Mouse (Mus musculus) liver, embryonic 15.5 days (tissue): ENCODE data around the gene Cpne6. TPM values are rescaled to one million over a fixed set of nuclear protein-coding genes. Genes with fewer than 3 reads are reported as not detected.

ENCODE experiments used
- ATAC-seq: fragments of 200-750 bp; cut with Nextera tagmentation; 2 replicates; pipeline ENCODE4 v1.8.0; 2017; ENCODE audit warnings: moderate number of reproducible peaks, mild to moderate bottlenecking, moderate library complexity; ENCODE audit not compliant: insufficient read depth
- H3K27ac ChIP-seq: fragments of 300-500 bp; sonication (generic); replicated peaks from 2 replicates; pipeline ENCODE4 v1.5.1; 2015; ENCODE audit warnings: mild to moderate bottlenecking, inconsistent platforms
- H3K27me3 ChIP-seq: fragments of 300-500 bp; sonication (generic); 2 replicates; pipeline ENCODE4 v1.6.1; 2015; ENCODE audit warnings: mild to moderate bottlenecking, inconsistent platforms
- H3K36me3 ChIP-seq: fragments of 300-500 bp; sonication (generic); replicated peaks from 2 replicates; pipeline ENCODE4 v1.6.1; 2015; ENCODE audit warnings: moderate library complexity, mild to moderate bottlenecking, inconsistent platforms
- H3K4me1 ChIP-seq: fragments of 300-500 bp; sonication (generic); replicated peaks from 2 replicates; pipeline ENCODE4 v1.6.1; 2015; ENCODE audit warnings: inconsistent platforms
- H3K4me2 ChIP-seq: fragments of 300-500 bp; sonication (generic); 2 replicates; pipeline ENCODE4 v1.6.1; 2015; ENCODE audit warnings: moderate library complexity, mild to moderate bottlenecking, inconsistent platforms
- H3K4me3 ChIP-seq: fragments of 300-500 bp; sonication (generic); replicated peaks from 2 replicates; pipeline ENCODE4 v1.5.1; 2015; ENCODE audit warnings: mild to moderate bottlenecking, inconsistent platforms
- H3K9ac ChIP-seq: fragments of 300-500 bp; sonication (generic); 2 replicates; pipeline ENCODE4 v1.6.1; 2015; ENCODE audit warnings: moderate library complexity, mild to moderate bottlenecking, inconsistent platforms
- H3K9me3 ChIP-seq: fragments of 300-500 bp; sonication (generic); replicated peaks from 2 replicates; pipeline ENCODE4 v1.6.1; 2016; ENCODE audit warnings: inconsistent platforms
- WGBS: fragments of 180-500 bp; shearing (Covaris S2); methylation state at CpG from one replicate; pipeline ENCODE4 v1.1.7; 2015; ENCODE audit warnings: mixed read lengths; ENCODE audit not compliant: insufficient replicate concordance; 5-methylcytosine and 5-hydroxymethylcytosine counted together
- polyA plus RNA-seq: library from polyadenylated mRNA; unstranded; fragments of >200 nt; fragmentation: Nextera tagmentation; extraction: Ambion mirVana; gene quantifications from 2 replicates; pipeline ENCODE4 v1.2.1, GENCODE M21; 2015

Gene Cpne6
- polyA plus RNA-seq, 1 experiment from 2014 or later, result not detected

DNA sequence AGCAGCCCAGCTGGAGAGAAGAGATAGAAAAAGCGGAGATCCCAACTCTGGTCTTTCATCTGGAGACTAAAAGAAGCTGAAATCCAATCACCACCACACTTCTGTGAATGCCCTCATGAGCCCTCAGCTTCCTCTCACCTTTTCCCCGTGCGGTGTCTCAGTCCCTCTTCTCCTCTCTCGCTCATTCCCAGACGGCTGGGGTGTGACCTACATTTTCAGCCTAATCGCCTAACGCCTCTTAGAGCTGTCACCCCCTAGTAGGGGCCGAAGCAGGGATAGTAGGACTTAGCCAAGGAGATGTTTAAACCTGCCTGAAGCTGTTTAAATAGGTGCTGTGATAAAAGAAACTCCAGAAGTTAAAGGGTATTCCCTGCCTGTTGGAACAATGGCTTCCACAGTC is 14.5 kb downstream of the Cpne6 start, which contains the start of gene Nrl:
Nrl (minus strand) TSS at position 197 of the 400 bp plus-strand sequence.
- no peak for ATAC-seq
- WGBS, result 20% methylated on average over 8 of the region's 8 CpGs
- H3K27me3 ChIP-seq, result peaks cover 80% of the 10 kb centered on the region

DNA sequence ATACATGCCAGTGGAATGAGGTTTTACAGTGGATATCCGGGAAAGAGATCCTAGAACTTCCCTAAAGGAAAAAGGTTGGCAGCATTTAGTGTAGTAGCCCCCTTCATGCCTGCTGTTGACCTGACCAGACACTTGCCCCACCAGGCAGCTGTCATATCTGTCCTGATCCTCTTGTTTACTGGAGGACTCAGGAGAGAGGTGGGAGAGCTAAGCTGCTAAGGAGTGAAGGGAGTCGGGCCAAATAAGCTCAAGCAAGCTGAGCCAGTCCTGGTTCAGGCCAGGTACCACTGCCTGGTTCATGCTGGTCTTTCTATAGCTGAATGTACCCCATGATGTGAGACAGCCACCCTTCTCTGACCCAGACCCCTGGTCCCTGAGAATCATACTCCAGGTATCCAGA is 16.4 kb downstream of the Cpne6 start:
- Histone ChIP-seq H3K4me2 (no peak overlapping the region), H3K36me3 (no peaks in the 10 kb centered on the region), H3K27me3 (peaks cover 71% of the 10 kb centered on the region), H3K9ac (no peak overlapping the region), H3K4me1 (0 out of 2 replicates have a peak, but pooled peaks cover 3% of the 10 kb centered on the region), H3K27ac (no peak overlapping the region), H3K4me3 (no peak overlapping the region), H3K9me3 (no peaks in the 10 kb centered on the region)
- WGBS, result 61% methylated on average over 2 of the region's 2 CpGs
- no peak for ATAC-seq

More for the DNA sequence above, 14.5 kb downstream of the Cpne6 start, which contains the start of gene Nrl:
- H3K4me2 ChIP-seq, result no peak within 1 kb of the TSS
- H3K4me1 ChIP-seq, result peaks cover 13% of the 10 kb centered on the region
- H3K4me3 ChIP-seq, result no peak within 1 kb of the TSS
- H3K36me3 ChIP-seq, result no peaks in the 10 kb centered on the region
- H3K27ac ChIP-seq, result no peak within 1 kb of the TSS
- H3K9me3 ChIP-seq, result no peaks in the 10 kb centered on the region
- no peak within 1 kb of the TSS for H3K9ac ChIP-seq

DNA sequence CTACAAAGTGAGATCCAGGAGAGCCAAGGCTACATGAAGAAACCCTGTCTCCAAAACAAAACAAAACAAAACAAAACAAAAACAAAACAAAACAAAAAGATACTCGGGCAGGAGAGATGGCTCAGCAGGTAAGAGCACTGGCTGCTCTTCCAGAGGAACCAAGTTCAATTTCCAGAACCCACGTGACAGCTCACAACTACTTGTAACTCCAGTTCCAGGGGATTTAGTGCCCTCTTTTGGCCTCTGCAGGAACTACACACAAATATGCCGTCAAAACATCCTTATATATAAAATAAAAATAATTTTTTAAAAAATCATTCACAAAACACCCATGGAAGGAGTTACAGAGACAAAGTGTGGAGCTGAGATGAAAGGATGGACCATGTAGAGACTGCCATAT is 17.7 kb downstream of the Cpne6 start:
- WGBS, result 6% methylated on average over 3 of the region's 3 CpGs
- Histone ChIP-seq H3K4me2 (no peak overlapping the region), H3K36me3 (no peaks in the 10 kb centered on the region), H3K27me3 (peaks cover 59% of the 10 kb centered on the region), H3K27ac (no peak overlapping the region), H3K9me3 (no peaks in the 10 kb centered on the region), H3K4me1 (0 out of 2 replicates have a peak, but pooled peaks cover 3% of the 10 kb centered on the region), H3K4me3 (no peak overlapping the region), H3K9ac (no peak overlapping the region)
- ATAC-seq, result no peak

DNA sequence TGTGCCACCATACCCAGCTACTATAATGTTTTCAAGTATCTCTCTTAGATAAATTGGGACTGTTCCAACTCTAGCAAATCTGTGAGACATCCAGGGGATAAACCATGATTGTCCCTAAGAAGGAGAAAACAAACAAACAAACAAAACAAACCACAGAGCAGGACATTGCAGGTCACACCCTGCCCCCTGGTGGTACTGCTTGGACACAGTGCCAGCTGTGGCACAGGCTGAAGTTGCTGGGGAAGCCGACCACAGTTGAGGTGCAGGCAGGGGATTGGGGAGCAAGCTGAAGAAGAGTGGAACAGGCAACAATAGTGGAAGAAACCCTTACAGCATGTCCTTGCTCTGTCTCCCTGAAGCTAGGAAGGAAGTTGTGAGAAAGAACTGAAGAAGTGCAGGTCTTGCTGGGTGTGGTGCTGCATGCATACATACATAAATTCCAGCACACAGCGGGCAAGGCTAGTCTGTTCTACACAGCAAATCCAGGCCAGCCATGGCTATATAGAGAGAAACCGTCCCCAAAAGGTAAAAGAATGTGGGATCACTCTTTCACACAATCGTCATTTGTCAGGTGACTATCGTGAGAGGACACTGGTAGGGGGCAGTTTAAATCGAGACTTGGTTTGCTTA is 26.0 kb downstream of the Cpne6 start:
- no peak for ATAC-seq
- Histone ChIP-seq H3K4me2 (no peak overlapping the region), H3K4me3 (no peak overlapping the region), H3K27ac (no peak overlapping the region), H3K27me3 (peaks cover 4% of the 10 kb centered on the region; the same call in 1 of the 2 replicates), H3K9me3 (no peaks in the 10 kb centered on the region), H3K9ac (no peak overlapping the region), H3K4me1 (peaks cover 28% of the 10 kb centered on the region), H3K36me3 (no peaks in the 10 kb centered on the region)
- WGBS, result 47% methylated on average over 6 of the region's 6 CpGs

DNA sequence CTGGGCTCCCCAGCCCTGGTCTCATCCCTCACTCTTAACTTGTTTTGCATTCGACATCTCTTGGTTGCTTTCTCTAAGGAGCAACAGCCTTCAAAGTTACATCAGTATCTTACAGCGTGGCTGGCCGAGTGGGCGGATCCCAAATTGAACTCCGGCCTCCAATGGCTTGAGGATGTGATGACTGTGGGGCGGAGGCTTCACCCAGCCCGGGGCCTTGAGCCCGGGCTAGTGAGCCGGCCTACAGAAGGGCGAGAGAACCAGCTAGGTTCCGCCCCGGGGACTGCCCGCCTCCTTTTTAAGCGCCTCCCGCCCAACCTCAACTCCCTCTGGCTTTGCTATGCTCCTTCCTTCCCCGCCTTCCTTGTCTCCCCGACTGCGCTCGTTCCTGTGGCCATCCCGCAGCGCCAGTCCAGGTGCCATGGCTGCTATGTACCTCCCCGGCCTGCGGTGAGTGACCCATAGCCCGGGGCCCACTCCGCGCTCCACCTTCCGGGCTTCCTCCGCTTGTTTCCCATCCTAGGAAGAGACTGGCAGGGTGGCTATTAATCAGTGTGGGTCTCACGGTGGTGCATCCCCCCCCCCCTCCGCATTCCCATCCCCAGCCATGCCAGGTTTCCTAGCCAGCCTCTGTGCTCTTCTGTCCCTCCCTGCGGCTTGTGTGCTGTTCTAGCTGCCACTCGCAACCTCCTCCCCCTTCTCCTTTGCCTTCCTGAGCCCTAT is 30.0 kb downstream of the Cpne6 start, which contains the start of gene Pck2:
Pck2 (plus strand) TSS at position 200 of the 720 bp plus-strand sequence.
- Histone ChIP-seq H3K36me3 (peaks cover 33% of the 10 kb centered on the region), H3K9ac (peak within 1 kb of the TSS; percentile 87), H3K4me2 (peak within 1 kb of the TSS; percentile 91), H3K27ac (peak within 1 kb of the TSS; percentile 92), H3K4me1 (peaks cover 44% of the 10 kb centered on the region), H3K9me3 (no peaks in the 10 kb centered on the region), H3K4me3 (peak within 1 kb of the TSS; percentile 74), H3K27me3 (no peaks in the 10 kb centered on the region)
- peak; percentile 98 for ATAC-seq
- WGBS, result under 1% methylated on average over 32 of the region's 32 CpGs

DNA sequence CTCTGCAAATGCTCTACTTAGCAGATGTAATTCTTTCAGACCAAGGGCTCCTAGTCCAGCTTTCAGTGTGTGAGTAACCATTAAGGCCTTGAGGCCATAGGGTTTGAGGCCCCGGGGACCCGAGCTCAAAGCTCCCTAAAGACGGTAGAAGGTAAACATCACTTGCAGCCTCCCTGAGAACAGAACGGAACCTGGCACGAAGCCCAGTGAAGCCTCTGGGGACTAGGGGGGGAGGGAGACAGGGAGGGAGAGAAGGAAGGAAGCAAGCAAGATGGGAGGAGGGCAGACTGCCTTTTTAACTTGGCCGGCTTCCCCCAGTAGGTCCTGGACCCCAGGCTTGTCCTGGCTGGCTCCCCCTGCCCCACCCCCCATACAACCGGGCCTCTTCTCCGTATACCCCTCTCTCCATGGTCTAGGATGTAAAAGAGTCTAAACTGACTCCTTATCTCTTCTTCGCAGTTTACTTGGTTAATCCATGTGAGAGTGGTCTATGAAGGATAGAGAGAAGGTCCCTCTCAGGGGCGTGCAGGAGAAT is 30.6 kb downstream of the Cpne6 start:
- Histone ChIP-seq H3K36me3 (peaks cover 39% of the 10 kb centered on the region), H3K4me3 (peak overlapping the region; percentile 74), H3K9me3 (no peaks in the 10 kb centered on the region), H3K9ac (peak overlapping the region; percentile 87), H3K27ac (peak overlapping the region; percentile 92), H3K27me3 (no peaks in the 10 kb centered on the region), H3K4me1 (peaks cover 44% of the 10 kb centered on the region), H3K4me2 (peak overlapping the region; percentile 91)
- ATAC-seq, result peak; percentile 16
- WGBS, result 3% methylated on average over 10 of the region's 10 CpGs

DNA sequence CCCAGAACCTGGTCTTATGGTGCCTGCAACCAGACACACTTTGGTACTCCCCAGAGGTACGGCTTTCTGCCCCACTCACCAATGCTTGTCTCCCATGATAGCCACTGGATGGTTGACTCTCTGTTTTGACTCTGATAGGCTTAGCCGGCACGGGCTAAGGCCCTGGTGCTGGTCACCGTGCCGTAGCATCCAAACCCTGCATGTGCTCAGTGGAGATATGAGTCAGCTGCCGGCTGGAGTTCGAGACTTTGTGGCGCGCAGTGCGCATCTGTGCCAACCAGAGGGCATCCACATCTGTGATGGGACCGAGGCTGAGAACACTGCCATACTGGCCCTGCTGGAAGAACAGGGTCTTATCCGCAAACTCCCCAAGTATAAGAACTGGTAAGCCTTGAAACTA is 32.0 kb downstream of the Cpne6 start:
- WGBS, result 65% methylated on average over 12 of the region's 12 CpGs
- H3K27ac ChIP-seq, result peak overlapping the region; percentile 92; the same call in 1 of the 2 replicates
- ATAC-seq, result peak; percentile 5; the same call in 1 of the 2 replicates
- H3K4me2 ChIP-seq, result peak overlapping the region; percentile 91
- H3K9me3 ChIP-seq, result no peaks in the 10 kb centered on the region
- H3K4me1 ChIP-seq, result peaks cover 39% of the 10 kb centered on the region
- no peaks in the 10 kb centered on the region for H3K27me3 ChIP-seq
- 0 out of 2 replicates have a peak overlapping the region, but pooled peaks have one; percentile 87 for H3K9ac ChIP-seq
- H3K36me3 ChIP-seq, result peaks cover 53% of the 10 kb centered on the region
- peak overlapping the region; percentile 74; the same call in 1 of the 2 replicates for H3K4me3 ChIP-seq

DNA sequence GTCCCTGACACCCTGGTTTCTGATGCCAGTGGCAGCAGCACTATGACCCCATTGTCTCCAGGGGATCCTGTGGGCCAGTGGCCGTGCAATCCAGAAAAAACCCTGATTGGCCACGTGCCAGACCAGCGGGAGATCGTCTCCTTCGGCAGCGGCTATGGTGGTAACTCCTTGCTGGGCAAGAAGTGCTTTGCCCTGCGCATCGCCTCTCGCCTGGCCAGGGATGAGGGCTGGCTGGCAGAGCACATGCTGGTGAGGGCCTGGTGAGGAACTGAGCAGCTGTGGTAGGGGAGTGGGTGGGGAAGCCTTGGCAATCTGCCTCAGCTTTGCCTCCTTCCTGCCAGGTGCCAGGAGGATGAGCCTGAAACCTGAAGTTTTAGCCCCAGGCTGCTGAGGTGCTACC is 34.1 kb downstream of the Cpne6 start:
- H3K9me3 ChIP-seq, result no peaks in the 10 kb centered on the region
- H3K27me3 ChIP-seq, result no peaks in the 10 kb centered on the region
- H3K9ac ChIP-seq, result no peak overlapping the region
- no peak overlapping the region for H3K4me3 ChIP-seq
- no peak overlapping the region for H3K4me2 ChIP-seq
- WGBS, result 89% methylated on average over 9 of the region's 9 CpGs
- peaks cover 33% of the 10 kb centered on the region for H3K4me1 ChIP-seq
- ATAC-seq, result no peak
- H3K27ac ChIP-seq, result no peak overlapping the region
- peaks cover 74% of the 10 kb centered on the region for H3K36me3 ChIP-seq

DNA sequence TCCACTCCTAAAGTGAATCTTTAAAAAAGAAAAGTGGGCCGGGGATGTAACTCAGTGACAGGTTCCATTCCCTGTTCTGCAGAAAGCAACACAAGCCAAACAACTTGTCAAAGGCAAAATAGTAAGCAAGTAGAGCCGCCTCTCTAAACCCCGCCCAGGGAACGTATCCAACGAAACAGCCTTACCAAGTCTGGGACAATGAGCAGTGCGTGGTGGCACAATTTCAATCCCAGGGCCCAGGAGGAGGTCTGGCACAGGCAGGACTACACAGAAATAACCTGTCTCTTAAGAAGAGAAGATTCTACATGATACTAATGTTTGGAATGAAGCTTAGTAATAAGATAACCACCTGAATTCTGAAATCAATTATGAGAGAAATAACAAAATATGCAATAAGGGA is 39.9 kb downstream of the Cpne6 start:
- no peak for ATAC-seq
- no peak overlapping the region for H3K4me3 ChIP-seq
- WGBS, result 82% methylated on average over 6 of the region's 6 CpGs
- H3K4me1 ChIP-seq, result peaks cover 6% of the 10 kb centered on the region
- no peaks in the 10 kb centered on the region for H3K9me3 ChIP-seq
- no peak overlapping the region for H3K9ac ChIP-seq
- H3K27ac ChIP-seq, result no peak overlapping the region
- no peak overlapping the region for H3K4me2 ChIP-seq
- no peaks in the 10 kb centered on the region for H3K27me3 ChIP-seq
- peaks cover 56% of the 10 kb centered on the region for H3K36me3 ChIP-seq

DNA sequence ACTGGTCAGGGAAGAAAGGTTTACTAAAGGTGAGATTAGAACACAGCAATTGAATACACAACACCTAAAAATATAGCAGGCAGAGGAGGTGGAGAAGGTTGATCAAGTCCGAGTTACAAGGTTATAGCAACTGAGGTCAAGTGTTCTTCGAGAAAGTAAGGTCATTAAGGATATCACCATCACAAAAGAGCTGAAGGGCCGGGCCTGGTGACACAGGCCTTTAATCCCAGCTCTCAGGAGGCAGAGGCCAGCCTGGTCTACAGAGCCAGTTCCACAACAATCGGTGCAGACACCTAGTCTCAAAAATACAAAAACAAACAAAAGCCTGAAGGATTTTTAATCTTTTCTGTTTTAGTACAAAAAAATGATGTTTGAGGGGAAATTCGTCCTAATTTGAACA is 41.1 kb downstream of the Cpne6 start:
- no peaks in the 10 kb centered on the region for H3K9me3 ChIP-seq
- WGBS, result 73% methylated on average over 5 of the region's 5 CpGs
- ATAC-seq, result no peak

DNA sequence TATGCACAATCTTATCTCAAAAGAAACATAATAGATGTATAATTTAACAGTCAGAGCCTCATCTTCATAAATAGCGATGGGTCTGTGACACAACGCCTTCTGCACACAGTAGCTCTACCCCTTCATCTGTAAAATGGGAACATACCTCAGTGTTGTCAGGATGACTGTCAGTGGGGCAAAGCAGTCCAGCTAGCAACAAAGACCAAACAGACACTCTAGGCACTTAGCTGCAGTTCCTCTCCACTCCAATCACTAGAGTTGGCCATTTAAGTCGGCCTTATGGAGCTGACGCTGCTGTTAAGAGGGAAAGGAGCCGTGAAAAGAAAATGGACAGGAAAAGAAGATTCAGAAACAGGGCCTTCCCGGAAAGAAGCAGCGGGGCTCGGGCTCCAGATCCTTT is 41.5 kb downstream of the Cpne6 start:
- Histone ChIP-seq H3K9ac (no peak overlapping the region), H3K4me1 (peaks cover 18% of the 10 kb centered on the region), H3K9me3 (no peaks in the 10 kb centered on the region), H3K36me3 (peaks cover 40% of the 10 kb centered on the region), H3K4me2 (no peak overlapping the region), H3K27me3 (no peaks in the 10 kb centered on the region), H3K4me3 (no peak overlapping the region), H3K27ac (no peak overlapping the region)
- 83% methylated on average over 8 of the region's 8 CpGs for WGBS
- ATAC-seq, result no peak

More for the DNA sequence above, 41.1 kb downstream of the Cpne6 start:
- H3K27ac ChIP-seq, result no peak overlapping the region
- no peak overlapping the region for H3K9ac ChIP-seq
- peaks cover 14% of the 10 kb centered on the region for H3K4me1 ChIP-seq
- no peak overlapping the region for H3K4me3 ChIP-seq
- peaks cover 44% of the 10 kb centered on the region for H3K36me3 ChIP-seq
- H3K27me3 ChIP-seq, result no peaks in the 10 kb centered on the region
- no peak overlapping the region for H3K4me2 ChIP-seq
